Mouse (Mus musculus) limb, embryonic 11.5 days (tissue): ENCODE measurements at regions not wholly inside any gene's neighbourhood (a gene's known extent, or its start where the extent isn't known, plus 50 kb on each side); places are given as distances from the start of the nearest gene placed in this dataset.

Experiments used
- ATAC-seq: fragments of 200-750 bp; cut with Nextera tagmentation; 2 replicates; pipeline ENCODE4 v1.8.0; 2017; ENCODE audit warnings: low read depth; ENCODE audit not compliant: insufficient number of reproducible peaks, low FRiP score, low TSS enrichment
- DNase-seq: peaks from one replicate; pipeline ENCODE4 v3.0.0-alpha.2; 2015; ENCODE audit warnings: low spot score
- H3K27ac ChIP-seq: fragments of 300-500 bp; sonication (generic); replicated peaks from 2 replicates; pipeline ENCODE4 v1.5.1; 2014; ENCODE audit warnings: low read depth, mild to moderate bottlenecking, low read length
- H3K27me3 ChIP-seq: fragments of 300-500 bp; sonication (generic); 2 replicates; pipeline ENCODE4 v1.6.1; 2014; ENCODE audit warnings: mild to moderate bottlenecking, low read length, mixed read lengths; ENCODE audit not compliant: control insufficient read depth, insufficient read depth
- H3K36me3 ChIP-seq: fragments of 300-500 bp; sonication (generic); 2 replicates; pipeline ENCODE4 v1.6.1; 2014; ENCODE audit warnings: mild to moderate bottlenecking, low read length, moderate library complexity, mixed read lengths; ENCODE audit not compliant: control insufficient read depth, insufficient read depth
- H3K4me1 ChIP-seq: fragments of 300-500 bp; sonication (generic); 2 replicates; pipeline ENCODE4 v1.6.1; 2014; ENCODE audit warnings: low read length, mixed read lengths; ENCODE audit not compliant: control insufficient read depth, insufficient read depth
- H3K4me2 ChIP-seq: fragments of 300-500 bp; sonication (generic); 2 replicates; pipeline ENCODE4 v1.6.1; 2014; ENCODE audit warnings: low read depth, mild to moderate bottlenecking, moderate library complexity; ENCODE audit not compliant: severe bottlenecking
- H3K4me3 ChIP-seq: fragments of 300-500 bp; sonication (generic); 2 replicates; pipeline ENCODE4 v1.5.1; 2014; ENCODE audit warnings: low read depth, low read length
- H3K9ac ChIP-seq: fragments of 300-500 bp; sonication (generic); 2 replicates; pipeline ENCODE4 v1.6.1; 2014; ENCODE audit warnings: mild to moderate bottlenecking, low read length
- H3K9me3 ChIP-seq: fragments of 300-500 bp; sonication (generic); 2 replicates; pipeline ENCODE4 v1.6.1; 2016; ENCODE audit warnings: low read length; ENCODE audit not compliant: control insufficient read depth
- WGBS: fragments of 180-500 bp; shearing (Covaris S2); extraction: QIAGEN DNeasy Blood & Tissue Kit; methylation state at CpG from one replicate; pipeline ENCODE4 v1.1.7; 2014; 5-methylcytosine and 5-hydroxymethylcytosine counted together

GRCm38 (mm10) chr1:77137663-77138062 lies 377.2 kb downstream of the Epha4 start:
- Histone ChIP-seq H3K27me3 (no peaks in the 10 kb centered on the region), H3K4me1 (peaks cover 7% of the 10 kb centered on the region; the same call in 1 of the 2 replicates), H3K4me3 (no peak overlapping the region), H3K27ac (no peak overlapping the region), H3K9ac (no peak overlapping the region), H3K36me3 (no peaks in the 10 kb centered on the region), H3K4me2 (no peak overlapping the region), H3K9me3 (no peaks in the 10 kb centered on the region)
- DNase-seq (no peak), ATAC-seq (no peak)
- WGBS, result 52% methylated on average over 6 of the region's 6 CpGs

GRCm38 (mm10) chr1:77140906-77141305 lies 374.0 kb downstream of the Epha4 start:
- H3K27me3 ChIP-seq, result no peaks in the 10 kb centered on the region
- H3K27ac ChIP-seq, result no peak overlapping the region
- no peaks in the 10 kb centered on the region for H3K36me3 ChIP-seq
- no peak overlapping the region for H3K9ac ChIP-seq
- 7% methylated on average over 7 of the region's 7 CpGs for WGBS
- ATAC-seq (peak; percentile 83), DNase-seq (peak; percentile 76)
- peaks cover 7% of the 10 kb centered on the region; the same call in 1 of the 2 replicates for H3K4me1 ChIP-seq
- no peak overlapping the region for H3K4me2 ChIP-seq
- H3K9me3 ChIP-seq, result no peaks in the 10 kb centered on the region
- no peak overlapping the region for H3K4me3 ChIP-seq

DNA sequence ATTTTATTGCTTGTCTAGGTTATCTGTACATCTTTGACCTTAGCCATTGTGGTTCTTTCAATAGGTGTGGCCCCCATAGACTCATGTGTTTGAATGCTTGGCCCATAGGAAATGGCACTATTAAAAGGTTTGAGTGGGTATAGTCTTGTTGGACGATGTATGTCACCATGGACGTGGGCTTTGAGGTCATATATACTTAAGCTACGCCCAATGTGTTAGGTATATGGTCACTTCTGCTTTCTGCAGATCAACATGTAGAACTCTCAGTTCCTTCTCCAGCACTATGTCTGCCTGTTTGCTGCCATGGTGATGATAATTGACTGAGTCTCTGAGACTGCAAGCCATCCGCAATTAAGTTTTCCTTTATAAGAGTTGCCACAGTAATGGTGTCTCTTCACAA lies 366.8 kb downstream of the Epha4 start:
- H3K36me3 ChIP-seq, result no peaks in the 10 kb centered on the region
- H3K4me1 ChIP-seq, result no peaks in the 10 kb centered on the region
- WGBS, result 91% methylated on average over 4 of the region's 4 CpGs
- H3K9ac ChIP-seq, result no peak overlapping the region
- H3K9me3 ChIP-seq, result no peaks in the 10 kb centered on the region
- DNase-seq, result no peak
- no peak for ATAC-seq
- H3K27ac ChIP-seq, result no peak overlapping the region
- no peak overlapping the region for H3K4me3 ChIP-seq
- no peak overlapping the region for H3K4me2 ChIP-seq
- H3K27me3 ChIP-seq, result no peaks in the 10 kb centered on the region

GRCm38 (mm10) chr1:77168316-77168715 lies 346.6 kb downstream of the Epha4 start:
- 84% methylated on average over 4 of the region's 4 CpGs for WGBS
- Histone ChIP-seq H3K4me3 (no peak overlapping the region), H3K9ac (no peak overlapping the region), H3K27me3 (no peaks in the 10 kb centered on the region), H3K27ac (no peak overlapping the region), H3K4me2 (no peak overlapping the region), H3K9me3 (no peaks in the 10 kb centered on the region), H3K36me3 (no peaks in the 10 kb centered on the region), H3K4me1 (no peaks in the 10 kb centered on the region)
- ATAC-seq, result no peak
- DNase-seq, result no peak

DNA sequence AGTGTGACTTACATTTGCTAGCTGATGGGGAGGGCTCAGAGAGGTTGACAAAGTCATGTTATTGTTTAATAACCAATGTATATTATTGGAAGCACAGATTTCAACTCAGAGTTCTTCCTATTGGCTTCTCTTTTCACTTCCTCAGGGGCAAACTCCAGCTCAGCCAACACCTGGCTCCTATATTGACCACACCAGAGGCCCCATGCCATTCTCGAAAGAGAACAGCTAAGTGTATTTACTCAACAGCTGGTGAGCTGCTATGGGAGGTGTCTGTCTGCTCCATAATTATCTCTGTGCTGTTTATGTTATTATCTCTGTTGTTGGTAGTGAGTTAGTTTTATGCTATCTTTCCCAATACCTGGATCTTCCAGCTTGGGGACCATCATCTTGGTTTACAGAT lies 342.4 kb downstream of the Epha4 start:
- H3K27me3 ChIP-seq, result no peaks in the 10 kb centered on the region
- H3K4me2 ChIP-seq, result no peak overlapping the region
- H3K9ac ChIP-seq, result no peak overlapping the region
- 77% methylated on average over 1 of the region's 1 CpGs for WGBS
- H3K9me3 ChIP-seq, result no peaks in the 10 kb centered on the region
- no peak overlapping the region for H3K4me3 ChIP-seq
- H3K27ac ChIP-seq, result no peak overlapping the region
- H3K4me1 ChIP-seq, result no peaks in the 10 kb centered on the region
- DNase-seq, result no peak
- no peak for ATAC-seq
- no peaks in the 10 kb centered on the region for H3K36me3 ChIP-seq

- ATAC-seq (no peak), DNase-seq (no peak)
- 85% methylated on average over 4 of the region's 4 CpGs for WGBS
- Histone ChIP-seq H3K4me1 (no peaks in the 10 kb centered on the region), H3K27ac (no peak overlapping the region), H3K4me2 (no peak overlapping the region), H3K4me3 (no peak overlapping the region), H3K36me3 (no peaks in the 10 kb centered on the region), H3K27me3 (no peaks in the 10 kb centered on the region), H3K9ac (no peak overlapping the region), H3K9me3 (no peaks in the 10 kb centered on the region)
Measured at GRCm38 (mm10) chr1:77174801-77175200, 340.1 kb downstream of the Epha4 start.

- no peaks in the 10 kb centered on the region for H3K9me3 ChIP-seq
- no peaks in the 10 kb centered on the region for H3K4me1 ChIP-seq
- 65% methylated on average over 3 of the region's 3 CpGs for WGBS
- no peaks in the 10 kb centered on the region for H3K27me3 ChIP-seq
- ATAC-seq (no peak), DNase-seq (no peak)
- H3K4me2 ChIP-seq, result no peak overlapping the region
- H3K36me3 ChIP-seq, result no peaks in the 10 kb centered on the region
- no peak overlapping the region for H3K27ac ChIP-seq
- H3K9ac ChIP-seq, result no peak overlapping the region
- no peak overlapping the region for H3K4me3 ChIP-seq
Measured at GRCm38 (mm10) chr1:77175214-77175613, 339.7 kb downstream of the Epha4 start.

- no peak overlapping the region for H3K9ac ChIP-seq
- DNase-seq, result no peak
- H3K9me3 ChIP-seq, result no peaks in the 10 kb centered on the region
- no peaks in the 10 kb centered on the region for H3K36me3 ChIP-seq
- no peaks in the 10 kb centered on the region for H3K27me3 ChIP-seq
- H3K4me3 ChIP-seq, result no peak overlapping the region
- 91% methylated on average over 2 of the region's 2 CpGs for WGBS
- no peak overlapping the region for H3K4me2 ChIP-seq
- H3K4me1 ChIP-seq, result no peaks in the 10 kb centered on the region; the same call in 1 of the 2 replicates
- no peak for ATAC-seq
- H3K27ac ChIP-seq, result no peak overlapping the region
Measured at GRCm38 (mm10) chr1:77176516-77176915, 338.4 kb downstream of the Epha4 start.

DNA sequence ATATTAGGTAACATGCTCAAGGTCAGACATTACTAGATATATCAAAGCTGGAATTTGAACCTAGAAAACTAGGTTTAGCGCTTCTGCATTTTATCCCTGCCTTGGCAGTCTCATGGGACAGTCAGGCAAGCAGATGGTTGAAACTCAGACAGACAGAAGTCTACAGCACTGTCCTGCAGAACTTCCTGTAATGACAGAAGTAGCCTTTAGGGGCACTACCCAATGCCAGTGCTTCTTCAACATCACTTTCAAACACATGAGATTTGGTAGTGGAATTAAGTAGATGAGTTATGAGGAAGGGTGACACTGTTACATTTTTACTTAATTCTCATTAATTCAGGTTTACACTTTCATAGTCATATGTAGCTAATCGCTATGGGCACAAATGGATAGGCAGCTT lies 330.9 kb downstream of the Epha4 start:
- H3K9ac ChIP-seq, result no peak overlapping the region
- H3K4me2 ChIP-seq, result no peak overlapping the region
- H3K4me3 ChIP-seq, result no peak overlapping the region
- no peak overlapping the region for H3K27ac ChIP-seq
- 85% methylated on average over 2 of the region's 2 CpGs for WGBS
- ATAC-seq (no peak), DNase-seq (no peak)
- H3K4me1 ChIP-seq, result no peaks in the 10 kb centered on the region; the same call in 1 of the 2 replicates
- H3K9me3 ChIP-seq, result no peaks in the 10 kb centered on the region
- H3K27me3 ChIP-seq, result no peaks in the 10 kb centered on the region
- no peaks in the 10 kb centered on the region for H3K36me3 ChIP-seq
